Mouse (Mus musculus): ENCODE data around the gene Inpp4b. TPM values are rescaled to one million over a fixed set of nuclear protein-coding genes. Genes with fewer than 3 reads are reported as not detected.
A peak's percentile ranks its signal among the peaks of the same experiment; 100 is the strongest.

Gene Inpp4b
- polyA plus RNA-seq (2012; rRNA removed) (2.8 and 3.4 TPM in 2 replicates), polyA plus RNA-seq (2014; fragmentation: Nextera tagmentation; extraction: Ambion mirVana) (14.0 and 14.2 TPM in 2 replicates)

DNA sequence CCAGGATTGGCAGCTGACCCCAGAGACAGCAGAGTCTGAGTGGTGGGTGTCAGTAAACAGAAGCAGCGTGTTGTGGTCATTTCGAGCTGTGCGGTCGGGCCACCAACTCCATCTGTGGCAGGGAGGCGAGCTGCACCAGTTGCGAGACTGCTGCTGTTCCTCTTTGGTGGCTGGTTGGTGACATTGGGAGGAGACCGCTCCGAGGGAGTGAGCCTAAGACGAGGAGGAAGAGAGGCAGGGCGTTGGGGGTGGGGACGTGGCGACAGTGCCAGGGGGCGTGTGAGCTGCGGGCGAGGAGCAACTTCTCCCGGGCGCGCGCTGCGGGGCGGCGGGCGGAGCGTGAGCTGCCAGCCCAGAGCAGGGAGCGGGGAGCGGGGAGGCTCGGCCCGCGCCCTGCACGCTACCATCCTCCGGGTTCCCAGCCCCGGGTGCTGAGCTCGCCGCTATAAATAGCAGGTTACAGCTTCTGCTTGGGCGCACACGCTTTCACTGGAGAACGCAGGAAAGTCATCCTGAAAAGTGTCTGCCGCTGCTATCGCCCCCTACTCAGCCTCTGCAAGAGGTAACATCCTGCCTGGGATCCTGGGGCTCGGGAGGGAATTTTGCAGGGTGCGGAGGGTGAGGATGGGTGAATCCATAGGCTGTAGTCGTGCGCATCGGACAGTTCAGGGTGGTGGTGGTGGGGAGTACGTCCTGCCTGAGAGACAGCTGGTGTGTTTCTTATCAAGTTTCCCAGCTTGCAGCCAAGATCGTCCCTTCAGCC is at the start of gene Inpp4b:
TSS of gene Inpp4b (plus strand) at position 321 of the 763 bp plus-strand sequence.
- ATAC-seq (ENCODE audit: low FRiP score, low read depth) (peak; percentile 64), DNase-seq (ENCODE audit: low spot score) (peak; percentile 21)
- peak within 1 kb of the TSS; percentile 94 for H3K4me2 ChIP-seq (replicated peaks; ENCODE audit: low read depth, low read length, severe bottlenecking)
- H3K4me1 ChIP-seq (ENCODE audit: control insufficient read depth, insufficient read depth, low read length): 0 out of 2 replicates have a peak, but pooled peaks cover 5% of the 10 kb centered on the region
- no peaks in the 10 kb centered on the region for H3K36me3 ChIP-seq (ENCODE audit: control insufficient read depth, insufficient read depth, low read length)
- H3K9ac ChIP-seq (ENCODE audit: low read depth, low read length, severe bottlenecking): peak within 1 kb of the TSS; percentile 52
- WGBS: under 1% methylated on average over 33 of the region's 46 CpGs
- TF ChIP-seq POLR2A (IDR thresholded peaks at IDR 0.05; ENCODE audit: borderline replicate concordance, extremely low read depth, insufficient read depth, insufficient read length): no peak
- no peak within 1 kb of the TSS for H3K27ac ChIP-seq (replicated peaks; ENCODE audit: low read depth, low read length)
- H3K9me3 ChIP-seq (ENCODE audit: control insufficient read depth, low read length): no peaks in the 10 kb centered on the region
- H3K27me3 ChIP-seq (ENCODE audit: control insufficient read depth, insufficient read depth, low read length): peaks cover 4% of the 10 kb centered on the region; the same call in 1 of the 2 replicates
- H3K4me3 ChIP-seq (replicated peaks; ENCODE audit: low read length): peak within 1 kb of the TSS; percentile 57

DNA sequence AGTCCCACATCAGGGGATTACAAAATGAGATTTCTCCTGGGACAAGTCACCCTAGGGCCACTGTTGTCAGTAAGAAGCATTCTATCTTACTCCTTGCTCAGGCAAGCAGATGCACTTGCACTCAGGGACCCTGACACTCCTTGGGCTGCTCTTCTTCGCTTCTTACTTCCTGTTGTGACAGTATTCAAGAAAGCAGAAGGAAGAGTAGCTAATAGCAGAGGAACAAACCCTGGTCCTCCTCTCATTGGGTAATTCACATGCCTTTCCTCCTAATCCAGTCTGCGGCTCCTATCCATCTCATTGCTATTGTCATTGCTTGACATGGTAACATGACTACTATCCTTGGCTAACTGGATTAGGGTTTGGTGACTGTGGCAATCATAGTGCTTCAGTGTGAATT is 7.1 kb upstream of the Inpp4b start:
- Histone ChIP-seq H3K4me2 (replicated peaks; ENCODE audit: low read depth, low read length, severe bottlenecking) (no peak overlapping the region), H3K27me3 (ENCODE audit: control insufficient read depth, insufficient read depth, low read length) (no peaks in the 10 kb centered on the region), H3K27ac (replicated peaks; ENCODE audit: low read depth, low read length) (no peak overlapping the region), H3K9me3 (ENCODE audit: control insufficient read depth, low read length) (no peaks in the 10 kb centered on the region), H3K36me3 (ENCODE audit: control insufficient read depth, insufficient read depth, low read length) (no peaks in the 10 kb centered on the region), H3K4me3 (replicated peaks; ENCODE audit: low read length) (no peak overlapping the region), H3K4me1 (ENCODE audit: control insufficient read depth, insufficient read depth, low read length) (no peaks in the 10 kb centered on the region), H3K9ac (ENCODE audit: low read depth, low read length, severe bottlenecking) (no peak overlapping the region)
- ATAC-seq (ENCODE audit: low FRiP score, low read depth) (no peak), DNase-seq (ENCODE audit: low spot score) (no peak)
- no peak for TF ChIP-seq POLR2A (IDR thresholded peaks at IDR 0.05; ENCODE audit: borderline replicate concordance, extremely low read depth, insufficient read depth, insufficient read length)
- 70% methylated on average over 2 of the region's 2 CpGs for WGBS

DNA sequence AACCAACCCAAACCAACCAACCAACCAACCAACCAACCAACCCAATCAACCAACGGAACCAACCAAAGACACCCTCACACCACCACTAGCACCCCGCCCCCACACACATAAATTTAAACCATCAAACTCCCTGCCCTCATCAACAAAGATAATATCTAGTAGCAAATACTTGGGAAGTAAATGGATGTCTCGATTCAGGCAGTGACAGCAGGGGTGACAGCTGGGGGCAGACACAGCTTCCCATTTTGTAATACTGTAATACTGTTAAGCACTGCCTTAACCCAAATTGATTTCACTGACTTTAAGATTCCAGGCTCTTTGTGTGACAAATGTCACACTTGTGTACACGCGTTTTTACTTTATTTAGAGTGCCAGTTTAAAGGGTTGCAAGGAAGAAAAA is 1.2 kb upstream of the Inpp4b start:
- Histone ChIP-seq H3K9ac (ENCODE audit: low read depth, low read length, severe bottlenecking) (no peak overlapping the region), H3K9me3 (ENCODE audit: control insufficient read depth, low read length) (no peaks in the 10 kb centered on the region), H3K4me2 (replicated peaks; ENCODE audit: low read depth, low read length, severe bottlenecking) (peak overlapping the region; percentile 94; the same call in 1 of the 2 replicates), H3K27ac (replicated peaks; ENCODE audit: low read depth, low read length) (no peak overlapping the region), H3K27me3 (ENCODE audit: control insufficient read depth, insufficient read depth, low read length) (peaks cover 4% of the 10 kb centered on the region; the same call in 1 of the 2 replicates), H3K36me3 (ENCODE audit: control insufficient read depth, insufficient read depth, low read length) (no peaks in the 10 kb centered on the region), H3K4me3 (replicated peaks; ENCODE audit: low read length) (peak overlapping the region; percentile 57; the same call in 1 of the 2 replicates), H3K4me1 (ENCODE audit: control insufficient read depth, insufficient read depth, low read length) (0 out of 2 replicates have a peak, but pooled peaks cover 5% of the 10 kb centered on the region)
- DNase-seq (ENCODE audit: low spot score) (no peak), ATAC-seq (ENCODE audit: low FRiP score, low read depth) (no peak)
- 52% methylated on average over 5 of the region's 5 CpGs for WGBS
- no peak for TF ChIP-seq POLR2A (IDR thresholded peaks at IDR 0.05; ENCODE audit: borderline replicate concordance, extremely low read depth, insufficient read depth, insufficient read length)

DNA sequence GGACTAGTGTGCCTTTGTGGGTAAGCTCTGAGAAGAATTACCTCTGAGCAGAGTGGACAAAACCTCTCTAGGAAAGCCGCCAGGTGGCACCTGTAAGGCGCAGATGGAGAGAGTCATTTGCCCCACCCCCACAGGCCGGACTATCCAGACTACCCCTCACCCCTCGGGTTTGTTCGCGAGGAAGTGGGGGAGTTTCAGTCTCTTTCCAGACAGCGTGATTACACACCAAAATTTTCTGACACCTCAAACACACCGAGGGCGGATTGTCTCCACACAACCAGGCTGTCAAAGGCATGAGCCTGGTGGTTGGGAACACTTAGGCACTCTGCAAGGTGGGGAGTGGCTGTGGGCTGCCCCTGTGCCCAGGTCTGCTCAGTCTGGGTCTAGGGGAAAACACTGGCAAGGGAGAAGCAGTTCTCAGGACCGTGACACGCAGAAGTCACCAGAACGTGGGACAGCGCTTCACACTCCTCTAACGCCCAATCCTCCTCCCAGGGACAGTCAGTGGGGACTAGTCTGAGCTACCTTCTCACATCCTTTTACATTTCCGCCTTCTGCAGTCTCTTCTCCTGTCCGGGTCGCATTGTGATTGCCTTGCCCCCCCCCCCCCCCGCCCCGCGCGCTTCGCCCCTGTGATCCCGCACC is 643 bp upstream of the Inpp4b start:
- Histone ChIP-seq H3K9me3 (ENCODE audit: control insufficient read depth, low read length) (no peaks in the 10 kb centered on the region), H3K9ac (ENCODE audit: low read depth, low read length, severe bottlenecking) (peak overlapping the region; percentile 52), H3K27ac (replicated peaks; ENCODE audit: low read depth, low read length) (no peak overlapping the region), H3K27me3 (ENCODE audit: control insufficient read depth, insufficient read depth, low read length) (peaks cover 4% of the 10 kb centered on the region; the same call in 1 of the 2 replicates), H3K36me3 (ENCODE audit: control insufficient read depth, insufficient read depth, low read length) (no peaks in the 10 kb centered on the region), H3K4me2 (replicated peaks; ENCODE audit: low read depth, low read length, severe bottlenecking) (peak overlapping the region; percentile 94), H3K4me1 (ENCODE audit: control insufficient read depth, insufficient read depth, low read length) (0 out of 2 replicates have a peak, but pooled peaks cover 5% of the 10 kb centered on the region), H3K4me3 (replicated peaks; ENCODE audit: low read length) (peak overlapping the region; percentile 57)
- DNase-seq (ENCODE audit: low spot score) (peak; percentile 78), ATAC-seq (ENCODE audit: low FRiP score, low read depth) (peak; percentile 73)
- TF ChIP-seq POLR2A (IDR thresholded peaks at IDR 0.05; ENCODE audit: borderline replicate concordance, extremely low read depth, insufficient read depth, insufficient read length): no peak
- WGBS: 0% methylated on average over 20 of the region's 23 CpGs

DNA sequence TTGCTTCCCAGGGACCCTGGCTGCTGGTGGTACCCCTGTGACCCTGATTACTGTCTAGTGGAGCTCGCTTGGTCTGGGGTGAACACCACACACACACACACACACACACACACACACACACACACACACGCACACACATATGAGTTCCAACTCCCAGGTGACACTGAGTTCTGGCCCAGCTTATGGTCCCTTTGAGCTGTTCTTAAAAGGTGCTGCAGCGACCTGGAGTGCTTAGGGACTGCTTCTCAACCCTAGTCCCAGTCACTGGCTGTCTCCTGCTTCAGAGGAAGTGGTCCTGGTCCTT is 595 bp downstream of the Inpp4b start:
- Histone ChIP-seq H3K4me3 (replicated peaks; ENCODE audit: low read length) (peak overlapping the region; percentile 57), H3K27me3 (ENCODE audit: control insufficient read depth, insufficient read depth, low read length) (peaks cover 4% of the 10 kb centered on the region; the same call in 1 of the 2 replicates), H3K9me3 (ENCODE audit: control insufficient read depth, low read length) (no peaks in the 10 kb centered on the region), H3K4me2 (replicated peaks; ENCODE audit: low read depth, low read length, severe bottlenecking) (peak overlapping the region; percentile 94), H3K9ac (ENCODE audit: low read depth, low read length, severe bottlenecking) (peak overlapping the region; percentile 52), H3K27ac (replicated peaks; ENCODE audit: low read depth, low read length) (no peak overlapping the region), H3K4me1 (ENCODE audit: control insufficient read depth, insufficient read depth, low read length) (0 out of 2 replicates have a peak, but pooled peaks cover 5% of the 10 kb centered on the region), H3K36me3 (ENCODE audit: control insufficient read depth, insufficient read depth, low read length) (no peaks in the 10 kb centered on the region)
- no peak for TF ChIP-seq POLR2A (IDR thresholded peaks at IDR 0.05; ENCODE audit: borderline replicate concordance, extremely low read depth, insufficient read depth, insufficient read length)
- no peak for DNase-seq (ENCODE audit: low spot score)
- ATAC-seq (ENCODE audit: low FRiP score, low read depth): no peak
- WGBS: 3% methylated on average over 3 of the region's 3 CpGs
